Mouse (Mus musculus) midbrain, embryonic 14.5 days (tissue): Measurements from ENCODE around the gene Ppp2r5e. TPM values are rescaled to one million over a fixed set of nuclear protein-coding genes. Genes with fewer than 3 reads are reported as not detected.
"Not testable (repeated sequence)": the region's sequence is repeated elsewhere in the genome, so short reads cannot be mapped to it uniquely, and the experiment has no call there.

Experiments used
- ATAC-seq: fragments of 200-750 bp; cut with Nextera tagmentation; 2 replicates; pipeline ENCODE4 v1.8.0; 2017; ENCODE audit warnings: moderate number of reproducible peaks, moderate library complexity; ENCODE audit not compliant: low FRiP score, low TSS enrichment
- DNase-seq: peaks from one replicate; pipeline ENCODE4 v3.0.0-alpha.2; 2015
- H3K27ac ChIP-seq: fragments of 300-500 bp; sonication (generic); replicated peaks from 2 replicates; pipeline ENCODE4 v1.5.1; 2014; ENCODE audit warnings: mild to moderate bottlenecking, low read depth, low read length, moderate library complexity
- H3K27me3 ChIP-seq: fragments of 300-500 bp; sonication (generic); 2 replicates; pipeline ENCODE4 v1.6.1; 2014; ENCODE audit warnings: low read length, control low read depth, mixed read lengths; ENCODE audit not compliant: control insufficient read depth, insufficient read depth
- H3K36me3 ChIP-seq: fragments of 300-500 bp; sonication (generic); 2 replicates; pipeline ENCODE4 v1.6.1; 2014; ENCODE audit warnings: low read length, control low read depth; ENCODE audit not compliant: control insufficient read depth, insufficient read depth
- H3K4me1 ChIP-seq: fragments of 300-500 bp; sonication (generic); 2 replicates; pipeline ENCODE4 v1.6.1; 2014; ENCODE audit warnings: mild to moderate bottlenecking, antibody characterized with exemption, low read length, control low read depth; ENCODE audit not compliant: control insufficient read depth, insufficient read depth
- H3K4me2 ChIP-seq: fragments of 300-500 bp; sonication (generic); 2 replicates; pipeline ENCODE4 v1.6.1; 2014; ENCODE audit warnings: mild to moderate bottlenecking, low read length, moderate library complexity
- H3K4me3 ChIP-seq: fragments of 300-500 bp; sonication (generic); replicated peaks from 2 replicates; pipeline ENCODE4 v1.5.1; 2014; ENCODE audit warnings: low read depth, low read length
- H3K9ac ChIP-seq: fragments of 300-500 bp; sonication (generic); replicated peaks from 2 replicates; pipeline ENCODE4 v1.6.1; 2014; ENCODE audit warnings: mild to moderate bottlenecking, low read length, moderate library complexity
- H3K9me3 ChIP-seq: fragments of 300-500 bp; sonication (generic); 2 replicates; pipeline ENCODE4 v1.6.1; 2016; ENCODE audit warnings: low read length, control low read depth, mixed read lengths; ENCODE audit not compliant: control insufficient read depth
- WGBS: fragments of 180-500 bp; shearing (Covaris S2); extraction: QIAGEN DNeasy Blood & Tissue Kit; methylation state at CpG from one replicate; pipeline ENCODE4 v1.1.7; 2014; 5-methylcytosine and 5-hydroxymethylcytosine counted together
- polyA plus RNA-seq: library from polyadenylated mRNA; unstranded; fragments of >200 nt; fragmentation: Nextera tagmentation; extraction: Ambion mirVana; gene quantifications from 2 replicates; pipeline ENCODE4 v1.2.1, GENCODE M21; 2014

Gene Ppp2r5e
- polyA plus RNA-seq, 1 experiment from 2014 or later = 30.3 TPM

- 86% methylated on average over 4 of the region's 4 CpGs for WGBS
- Histone ChIP-seq H3K9ac (no peak overlapping the region), H3K36me3 (no peaks in the 10 kb centered on the region), H3K4me2 (no peak overlapping the region), H3K27me3 (no peaks in the 10 kb centered on the region), H3K4me3 (no peak overlapping the region), H3K4me1 (no peaks in the 10 kb centered on the region), H3K27ac (no peak overlapping the region), H3K9me3 (no peaks in the 10 kb centered on the region)
- no peak for DNase-seq
- no peak for ATAC-seq
Observed at GRCm38 (mm10) chr12:75502664-75503063, 93.4 kb downstream of the Ppp2r5e start.

DNA sequence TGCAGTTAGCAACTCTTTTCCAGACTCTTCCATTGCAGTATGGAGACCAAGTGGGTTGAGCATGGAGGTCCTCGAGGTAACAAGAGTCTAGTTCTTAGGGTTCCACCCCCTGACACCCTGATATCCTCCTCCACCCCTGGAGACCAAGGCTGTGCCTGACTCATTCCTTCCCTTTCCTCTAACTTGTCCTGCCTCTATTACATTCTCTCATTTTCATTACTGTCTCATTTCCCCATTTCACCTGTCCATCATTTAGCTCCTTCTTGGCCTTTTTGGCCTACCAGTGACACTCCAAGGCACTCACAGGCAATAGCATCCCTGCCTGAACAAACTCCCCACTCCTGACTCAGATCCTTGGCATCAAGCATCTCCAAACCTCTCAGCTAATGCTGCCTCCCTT, 98.3 kb downstream of the Ppp2r5e start:
- H3K9ac ChIP-seq = no peak overlapping the region
- no peaks in the 10 kb centered on the region for H3K36me3 ChIP-seq
- no peaks in the 10 kb centered on the region for H3K9me3 ChIP-seq
- DNase-seq (no peak), ATAC-seq (no peak)
- no peak overlapping the region for H3K4me2 ChIP-seq
- 90% methylated on average over 1 of the region's 1 CpGs for WGBS
- no peaks in the 10 kb centered on the region for H3K27me3 ChIP-seq
- no peaks in the 10 kb centered on the region for H3K4me1 ChIP-seq
- H3K27ac ChIP-seq = no peak overlapping the region
- no peak overlapping the region for H3K4me3 ChIP-seq

DNA sequence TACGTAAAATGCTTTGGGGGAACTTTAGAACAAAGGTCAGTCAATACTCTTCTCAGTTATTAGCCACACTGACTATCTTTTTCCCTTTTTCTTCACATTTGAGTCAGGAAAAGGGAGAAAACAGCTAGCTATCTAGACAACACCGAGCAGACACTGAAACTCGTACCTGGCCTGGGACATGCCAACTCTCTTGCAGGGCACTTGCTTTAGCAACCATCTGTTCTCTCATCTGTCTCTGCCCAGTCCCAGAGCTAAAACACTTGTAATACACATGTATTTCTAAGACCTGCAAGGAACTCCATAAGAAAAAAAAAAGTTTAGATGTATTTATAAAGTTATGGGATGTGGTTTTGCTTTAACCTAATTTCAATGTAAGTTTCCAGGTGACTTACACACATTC, 100.4 kb downstream of the Ppp2r5e start:
- no peak for ATAC-seq
- Histone ChIP-seq H3K4me1 (no peaks in the 10 kb centered on the region), H3K27me3 (no peaks in the 10 kb centered on the region), H3K4me3 (no peak overlapping the region), H3K36me3 (no peaks in the 10 kb centered on the region), H3K9me3 (no peaks in the 10 kb centered on the region), H3K4me2 (no peak overlapping the region), H3K9ac (no peak overlapping the region), H3K27ac (no peak overlapping the region)
- 91% methylated on average over 3 of the region's 3 CpGs for WGBS
- DNase-seq = no peak

GRCm38 (mm10) chr12:75494643-75495042, 101.4 kb downstream of the Ppp2r5e start:
- H3K9me3 ChIP-seq = no peaks in the 10 kb centered on the region
- DNase-seq (no peak), ATAC-seq (no peak)
- no peaks in the 10 kb centered on the region for H3K27me3 ChIP-seq
- H3K4me1 ChIP-seq = no peaks in the 10 kb centered on the region
- H3K27ac ChIP-seq = no peak overlapping the region
- H3K36me3 ChIP-seq = no peaks in the 10 kb centered on the region
- WGBS = 97% methylated on average over 3 of the region's 3 CpGs
- H3K4me2 ChIP-seq = no peak overlapping the region
- no peak overlapping the region for H3K4me3 ChIP-seq
- H3K9ac ChIP-seq = no peak overlapping the region

DNA sequence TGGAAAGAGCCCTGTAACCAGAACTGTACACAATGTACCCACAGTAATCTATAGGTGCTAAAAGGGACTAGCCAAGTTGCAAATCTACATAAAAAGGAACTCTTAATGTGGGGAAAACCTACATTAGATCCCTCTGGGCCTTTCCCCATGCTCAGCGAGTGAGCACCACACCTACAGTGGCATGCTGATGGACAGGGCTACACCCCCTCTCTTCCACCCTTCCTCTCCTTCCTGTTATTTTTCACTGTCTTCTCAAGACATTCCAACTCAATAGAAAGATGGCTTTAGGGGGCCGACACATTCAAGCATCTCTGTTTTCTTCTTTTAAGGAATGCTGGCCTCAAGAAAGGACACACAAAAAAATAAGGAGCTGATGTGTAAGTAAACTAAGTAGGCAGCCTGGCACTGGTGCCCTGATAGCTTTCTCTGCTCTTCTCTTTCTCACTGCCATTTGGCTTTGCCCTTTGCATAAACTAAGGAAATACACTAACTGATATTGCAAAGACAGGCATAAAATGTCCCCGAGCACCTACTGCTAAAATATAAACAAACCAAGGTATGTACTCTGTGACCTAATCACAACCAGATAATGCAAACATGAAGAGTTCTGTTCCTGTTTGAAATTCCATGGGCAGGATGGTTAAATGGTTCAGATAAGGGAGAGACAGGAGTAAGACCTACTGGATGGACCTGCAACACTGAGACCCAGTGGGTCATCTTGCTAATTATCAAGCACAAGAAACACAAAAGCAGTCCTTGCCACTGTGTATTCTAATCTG, 103.3 kb downstream of the Ppp2r5e start:
- H3K9ac ChIP-seq = no peak overlapping the region
- ATAC-seq = no peak
- H3K4me1 ChIP-seq = no peaks in the 10 kb centered on the region
- no peaks in the 10 kb centered on the region for H3K27me3 ChIP-seq
- 89% methylated on average over 3 of the region's 3 CpGs for WGBS
- no peak overlapping the region for H3K4me3 ChIP-seq
- no peak overlapping the region for H3K27ac ChIP-seq
- H3K4me2 ChIP-seq = no peak overlapping the region
- no peak for DNase-seq
- no peaks in the 10 kb centered on the region for H3K36me3 ChIP-seq
- H3K9me3 ChIP-seq = no peaks in the 10 kb centered on the region

DNA sequence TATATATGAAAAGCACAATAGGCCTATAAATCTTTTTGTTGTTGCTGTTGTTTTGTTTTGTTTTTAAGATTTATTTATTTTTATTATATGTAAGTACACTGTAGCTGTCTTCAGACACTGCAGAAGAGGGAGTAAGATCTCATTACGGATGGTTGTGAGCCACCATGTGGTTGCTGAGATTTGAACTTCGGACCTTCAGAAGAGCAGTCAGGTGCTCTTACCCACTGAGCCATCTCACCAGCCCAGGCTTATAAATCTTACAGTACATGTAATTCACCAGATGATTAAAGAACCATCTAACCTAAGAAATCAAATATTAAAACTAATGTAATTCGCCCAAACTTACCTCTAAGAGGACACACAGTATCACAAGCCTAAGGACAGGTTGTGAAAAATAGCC, 103.9 kb downstream of the Ppp2r5e start:
- not testable (repeated sequence) for H3K36me3 ChIP-seq, H3K4me1 ChIP-seq, H3K9ac ChIP-seq, H3K4me2 ChIP-seq, DNase-seq, ATAC-seq, H3K27ac ChIP-seq, H3K27me3 ChIP-seq, H3K9me3 ChIP-seq, H3K4me3 ChIP-seq
- whole genome bisulfite sequencing = 96% methylated on average over 3 of the region's 3 CpGs

DNA sequence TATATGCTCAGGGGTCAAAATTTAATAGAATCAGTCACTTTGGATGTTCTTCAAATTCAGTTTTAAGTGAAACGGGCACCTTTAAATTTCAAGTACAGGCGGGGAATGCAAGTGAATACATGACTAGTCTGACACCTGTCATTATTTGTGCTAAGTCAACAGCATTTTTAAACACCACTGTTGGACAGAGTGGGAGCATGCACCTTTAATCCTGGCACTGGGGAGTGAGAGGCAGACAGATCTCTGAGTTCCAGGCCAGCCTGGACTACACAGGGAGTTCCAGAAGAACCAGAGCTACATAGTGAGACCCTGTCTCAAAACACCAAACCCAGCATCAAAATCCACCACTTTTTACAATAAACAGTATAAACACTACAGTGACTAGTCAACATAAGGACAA, 108.5 kb downstream of the Ppp2r5e start:
- Histone ChIP-seq H3K27me3 (no peaks in the 10 kb centered on the region), H3K4me1 (no peaks in the 10 kb centered on the region), H3K4me2 (no peak overlapping the region), H3K4me3 (no peak overlapping the region), H3K9ac (no peak overlapping the region), H3K27ac (no peak overlapping the region), H3K9me3 (no peaks in the 10 kb centered on the region), H3K36me3 (no peaks in the 10 kb centered on the region)
- DNase-seq (no peak), ATAC-seq (no peak)
- 91% methylated on average over 2 of the region's 2 CpGs for WGBS

DNA sequence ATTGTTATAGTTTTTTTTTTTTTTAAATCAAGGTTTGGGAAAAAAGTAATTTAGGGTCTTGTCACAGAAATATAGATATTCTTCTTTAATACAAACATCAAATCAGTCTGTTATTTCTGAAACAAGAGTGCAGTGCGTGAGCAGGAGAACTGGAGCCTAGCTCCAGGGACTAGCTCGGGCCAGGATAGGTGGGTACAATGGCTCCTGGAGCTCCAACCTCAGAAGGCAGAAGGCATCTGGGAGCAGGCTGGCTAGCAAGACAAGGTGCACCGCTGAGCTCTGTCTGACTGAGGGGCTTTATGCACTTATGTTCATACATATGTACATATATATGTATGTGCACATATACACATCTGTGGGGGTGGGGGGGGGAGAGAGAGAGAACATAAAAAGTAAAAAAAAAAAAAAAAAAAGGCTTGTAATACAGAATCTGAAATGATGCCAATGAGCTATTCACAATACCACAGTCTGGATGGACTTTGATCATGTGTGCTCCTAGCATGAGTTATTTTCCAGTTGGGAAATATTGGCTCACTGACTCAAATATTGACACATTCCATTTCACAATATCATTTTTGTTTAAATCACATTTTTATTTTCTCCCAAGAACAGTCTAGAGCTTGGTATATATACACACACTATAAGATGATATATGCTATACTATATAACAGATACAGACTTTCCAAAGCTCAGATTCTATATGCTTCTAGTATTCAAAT, 109.3 kb downstream of the Ppp2r5e start:
- Histone ChIP-seq H3K4me2 (no peak overlapping the region), H3K9me3 (no peaks in the 10 kb centered on the region), H3K4me3 (no peak overlapping the region), H3K4me1 (no peaks in the 10 kb centered on the region), H3K36me3 (no peaks in the 10 kb centered on the region), H3K27ac (no peak overlapping the region), H3K27me3 (no peaks in the 10 kb centered on the region), H3K9ac (no peak overlapping the region)
- ATAC-seq = no peak
- DNase-seq = no peak
- 94% methylated on average over 3 of the region's 3 CpGs for WGBS

DNA sequence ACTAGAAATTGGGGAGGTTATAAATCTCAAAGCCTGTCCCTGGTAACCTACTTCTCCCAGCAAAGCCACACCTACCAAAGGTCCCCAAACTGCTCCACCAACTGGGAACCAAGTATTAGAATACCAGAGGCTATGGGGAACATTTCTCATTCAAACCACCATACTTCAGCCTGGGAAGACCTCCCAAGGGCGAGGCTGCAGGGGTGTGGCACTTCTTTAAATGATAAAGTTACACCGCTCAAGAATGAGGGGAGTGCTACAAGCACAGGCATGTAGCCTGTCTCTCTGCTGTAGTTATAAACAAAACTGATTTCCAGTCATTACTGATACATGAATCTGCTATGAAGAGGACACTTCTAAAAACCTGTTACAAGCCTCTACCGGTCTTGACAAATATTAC, 113.3 kb downstream of the Ppp2r5e start:
- Histone ChIP-seq H3K27me3 (no peaks in the 10 kb centered on the region), H3K9me3 (no peaks in the 10 kb centered on the region), H3K4me1 (0 out of 2 replicates have a peak, but pooled peaks cover 4% of the 10 kb centered on the region), H3K36me3 (no peaks in the 10 kb centered on the region), H3K9ac (no peak overlapping the region), H3K27ac (no peak overlapping the region), H3K4me2 (no peak overlapping the region), H3K4me3 (no peak overlapping the region)
- no peak for ATAC-seq
- DNase-seq = no peak
- WGBS = 95% methylated on average over 3 of the region's 3 CpGs
